Mouse (Mus musculus) megakaryocyte, adult 5-6 weeks (primary cell): Measurements from ENCODE around the gene Eps8l1. TPM values are rescaled to one million over a fixed set of nuclear protein-coding genes. Genes with fewer than 3 reads are reported as not detected.

Experiments used
- ATAC-seq: 2 replicates; pipeline ENCODE4 v1.8.0; 2016; ENCODE audit warnings: mild to moderate bottlenecking, inconsistent platforms; ENCODE audit not compliant: poor library complexity, severe bottlenecking
- total RNA-seq, 2 experiments: library from RNA; stranded (forward) in 1 of 2; stranded (reverse) in 1 of 2; fragments of 153-499, 151-499 nt in 1 of 2; fragments of 221-1000, 200-1000 nt in 1 of 2; gene quantifications; 2 replicates each; pipeline versions ENCODE4 v1.2.3 to v1.2.4; 2015 to 2017

Eps8l1 gene
- total RNA-seq, 2 experiments from 2014 or later: 1.4 to 4.5 TPM

GRCm38 (mm10) chr7:4508062-4508738 is 47.7 kb downstream of the Eps8l1 start:
- ATAC-seq: no peak

GRCm38 (mm10) chr7:4508739-4509116 is 48.3 kb downstream of the Eps8l1 start:
- ATAC-seq: no peak

- ATAC-seq: peak; percentile 94
These were observed 49.6 kb downstream of the Eps8l1 start for GRCm38 (mm10) chr7:4509863-4510608.

- ATAC-seq: no peak
These were observed 51.2 kb downstream of the Eps8l1 start for GRCm38 (mm10) chr7:4511489-4512224.

- ATAC-seq: peak; percentile 70; the same call in 1 of the 2 replicates
These were observed 52.8 kb downstream of the Eps8l1 start for GRCm38 (mm10) chr7:4513236-4513635.

- no peak for ATAC-seq
These were observed 53.6 kb downstream of the Eps8l1 start for GRCm38 (mm10) chr7:4513829-4514712.

GRCm38 (mm10) chr7:4515853-4516252 is 55.4 kb downstream of the Eps8l1 start:
- no peak for ATAC-seq

GRCm38 (mm10) chr7:4516332-4517050 is 56.0 kb downstream of the Eps8l1 start, which contains the start of gene Tnnt1:
Tnnt1 (minus strand) TSS chr7:4516382.
- ATAC-seq: no peak

- ATAC-seq: no peak; the same call in 1 of the 2 replicates
These were observed 58.0 kb downstream of the Eps8l1 start for GRCm38 (mm10) chr7:4518487-4518886.

- ATAC-seq: no peak
These were observed 60.9 kb downstream of the Eps8l1 start for GRCm38 (mm10) chr7:4521231-4522003.

- ATAC-seq: no peak
These were observed 61.8 kb downstream of the Eps8l1 start for GRCm38 (mm10) chr7:4522292-4522691.

GRCm38 (mm10) chr7:4523205-4524130 is 63.0 kb downstream of the Eps8l1 start:
- ATAC-seq: no peak

GRCm38 (mm10) chr7:4524212-4524922 is 63.9 kb downstream of the Eps8l1 start, which contains the start of gene Tnni3:
Tnni3 (minus strand) TSS chr7:4524229.
- peak; percentile 64 for ATAC-seq

- peak; percentile 96 for ATAC-seq
These were observed 66.1 kb downstream of the Eps8l1 start for GRCm38 (mm10) chr7:4526341-4527301.

- ATAC-seq: no peak
These were observed 66.8 kb downstream of the Eps8l1 start for GRCm38 (mm10) chr7:4527302-4527689.
